Mouse (Mus musculus) MEL (cell line): ENCODE measurements around the gene Thsd7b. TPM values are rescaled to one million over a fixed set of nuclear protein-coding genes. Genes with fewer than 3 reads are reported as not detected.

ENCODE experiments used
- DNase-seq: peaks from one replicate; pipeline ENCODE4 v3.0.0; 2011; ENCODE audit warnings: low read depth, low spot score
- H3K27ac ChIP-seq: 2 replicates; pipeline ENCODE4 v1.5.1; 2012; ENCODE audit warnings: low read depth, mild to moderate bottlenecking, control low read depth, low read length, moderate library complexity; ENCODE audit not compliant: control insufficient read depth
- H3K27me3 ChIP-seq, 2 experiments: fragments of 150-350 bp in 1 of 2; sonication (generic) in 1 of 2; 2 replicates each; pipeline ENCODE4 v1.6.1; 2012; ENCODE audit warnings: low read length in 2 of 2, mild to moderate bottlenecking in 2 of 2, improper control_type of control experiment in 1 of 2, moderate library complexity in 1 of 2; ENCODE audit not compliant: insufficient read depth in 2 of 2, control insufficient read depth in 1 of 2
- H3K36me3 ChIP-seq, 2 experiments: 2 replicates each; pipeline ENCODE4 v1.6.1; 2012 to 2014; ENCODE audit warnings: low read length in 2 of 2, improper control_type of control experiment in 1 of 2, inconsistent platforms in 1 of 2, mild to moderate bottlenecking in 1 of 2; ENCODE audit not compliant: insufficient read depth in 2 of 2, control insufficient read depth in 1 of 2
- H3K4me1 ChIP-seq, 2 experiments: fragments of 150-350 bp in 1 of 2; sonication (generic) in 1 of 2; 2 replicates each; pipeline ENCODE4 v1.6.1; 2012; ENCODE audit warnings: low read length in 2 of 2, improper control_type of control experiment in 1 of 2, mild to moderate bottlenecking in 1 of 2; ENCODE audit not compliant: insufficient read depth in 2 of 2, control insufficient read depth in 1 of 2
- H3K4me3 ChIP-seq, 2 experiments: fragments of 150-350 bp in 1 of 2; sonication (generic) in 1 of 2; 2 replicates each; pipeline ENCODE4 v1.5.1; 2012; ENCODE audit warnings: low read depth in 2 of 2, low read length in 2 of 2, mild to moderate bottlenecking in 2 of 2, moderate library complexity in 2 of 2, control low read depth in 1 of 2, improper control_type of control experiment in 1 of 2; ENCODE audit not compliant: control insufficient read depth in 1 of 2, insufficient read depth in 1 of 2
- H3K79me2 ChIP-seq: 2 replicates; pipeline ENCODE4 v1.6.1; 2012; ENCODE audit warnings: mild to moderate bottlenecking, low read length, moderate library complexity; ENCODE audit not compliant: control insufficient read depth, poor library complexity, insufficient read depth
- H3K9ac ChIP-seq: 2 replicates; pipeline ENCODE4 v1.6.1; 2012; ENCODE audit warnings: low read depth, mild to moderate bottlenecking, control low read depth, low read length, moderate library complexity; ENCODE audit not compliant: control insufficient read depth, poor library complexity, severe bottlenecking
- H3K9me3 ChIP-seq: fragments of 150-350 bp; sonication (generic); replicated peaks from 2 replicates; pipeline ENCODE4 v1.6.1; 2012; ENCODE audit warnings: mild to moderate bottlenecking, low read length, improper control_type of control experiment, moderate library complexity; ENCODE audit not compliant: insufficient read depth
- BHLHE40 ChIP-seq: IDR thresholded peaks from 2 replicates; pipeline ENCODE4 v1.6.1; 2012; ENCODE audit warnings: low read depth, mild to moderate bottlenecking, inconsistent platforms, low read length, improper control_type of control experiment, borderline replicate concordance
- CHD1 ChIP-seq: IDR thresholded peaks from 2 replicates; pipeline ENCODE4 v1.6.1; 2012; ENCODE audit warnings: low read depth, mild to moderate bottlenecking, inconsistent platforms, low read length, improper control_type of control experiment
- CTCF ChIP-seq, 3 experiments: IDR thresholded peaks in 2 of 3; conservative IDR thresholded peaks in 1 of 3; 2 replicates each; pipeline ENCODE4 v1.5.1; 2011 to 2012; ENCODE audit warnings: low read length in 3 of 3, low read depth in 2 of 3, mild to moderate bottlenecking in 2 of 3, improper control_type of control experiment in 1 of 3, inconsistent platforms in 1 of 3, mixed read lengths in 1 of 3, moderate library complexity in 1 of 3; ENCODE audit not compliant: control insufficient read depth in 1 of 3, insufficient read depth in 1 of 3, poor library complexity in 1 of 3, severe bottlenecking in 1 of 3
- E2F4 ChIP-seq: IDR thresholded peaks from 2 replicates; pipeline ENCODE4 v1.6.1; 2011; ENCODE audit warnings: low read depth, low read length, improper control_type of control experiment, borderline replicate concordance
- EP300 ChIP-seq, 2 experiments: IDR thresholded peaks; 2 replicates each; pipeline ENCODE4 v1.6.1; 2011; ENCODE audit warnings: improper control_type of control experiment in 2 of 2, low read length in 2 of 2, low read depth in 1 of 2, mild to moderate bottlenecking in 1 of 2
- HCFC1 ChIP-seq: IDR thresholded peaks from 2 replicates; pipeline ENCODE4 v1.6.1; 2012; ENCODE audit warnings: low read depth, mild to moderate bottlenecking, inconsistent platforms, low read length, improper control_type of control experiment, moderate library complexity
- KAT2A ChIP-seq: conservative IDR thresholded peaks from 2 replicates; pipeline ENCODE4 v1.6.1; 2012; ENCODE audit warnings: low read depth, low read length, improper control_type of control experiment, inconsistent platforms
- MAX ChIP-seq: IDR thresholded peaks from 2 replicates; pipeline ENCODE4 v1.6.1; 2011; ENCODE audit warnings: low read length, improper control_type of control experiment
- MEF2A ChIP-seq: IDR thresholded peaks from 2 replicates; pipeline ENCODE4 v1.6.1; 2014; ENCODE audit warnings: low read depth, mild to moderate bottlenecking, inconsistent platforms, low read length, improper control_type of control experiment; ENCODE audit not compliant: poor library complexity, insufficient replicate concordance, severe bottlenecking; ENCODE audit errors: extremely low read depth
- MXI1 ChIP-seq: IDR thresholded peaks from 2 replicates; pipeline ENCODE4 v1.6.1; 2011; ENCODE audit warnings: mild to moderate bottlenecking, low read depth, low read length, improper control_type of control experiment
- NELFE ChIP-seq: IDR thresholded peaks from 2 replicates; pipeline ENCODE4 v1.6.1; 2011; ENCODE audit warnings: low read depth, low read length, improper control_type of control experiment
- POLR2A ChIP-seq, 2 experiments: IDR thresholded peaks; 2 replicates each; pipeline ENCODE4 v1.6.1; 2011 to 2012; ENCODE audit warnings: low read length in 2 of 2, mild to moderate bottlenecking in 2 of 2, control low read depth in 1 of 2, improper control_type of control experiment in 1 of 2, low read depth in 1 of 2, moderate library complexity in 1 of 2; ENCODE audit not compliant: control insufficient read depth in 1 of 2, insufficient read depth in 1 of 2, poor library complexity in 1 of 2
- POLR2AphosphoS5 ChIP-seq: IDR thresholded peaks from 2 replicates; pipeline ENCODE4 v1.6.1; 2012; ENCODE audit warnings: low read depth, borderline replicate concordance, mild to moderate bottlenecking, inconsistent platforms, low read length, moderate library complexity, mixed read lengths
- RAD21 ChIP-seq: IDR thresholded peaks from 2 replicates; pipeline ENCODE4 v1.6.1; 2011; ENCODE audit warnings: mild to moderate bottlenecking, low read depth, low read length, improper control_type of control experiment
- SMC3 ChIP-seq: IDR thresholded peaks from 2 replicates; pipeline ENCODE4 v1.6.1; 2011; ENCODE audit warnings: low read depth, low read length, improper control_type of control experiment
- TAL1 ChIP-seq: IDR thresholded peaks from 2 replicates; pipeline ENCODE4 v1.6.1; 2012; ENCODE audit warnings: mild to moderate bottlenecking, inconsistent platforms, low read length, moderate library complexity, mixed read lengths
- TBP ChIP-seq: IDR thresholded peaks from 2 replicates; pipeline ENCODE4 v1.8.0; 2011; ENCODE audit warnings: low read depth, low read length, improper control_type of control experiment
- TCF12 ChIP-seq: IDR thresholded peaks from 2 replicates; pipeline ENCODE4 v1.6.1; 2014; ENCODE audit warnings: low read depth, mild to moderate bottlenecking, inconsistent platforms, low read length, improper control_type of control experiment, moderate library complexity
- UBTF ChIP-seq: IDR thresholded peaks from 2 replicates; pipeline ENCODE4 v1.6.1; 2012; ENCODE audit warnings: low read depth, mild to moderate bottlenecking, inconsistent platforms, low read length, improper control_type of control experiment, moderate library complexity, borderline replicate concordance; ENCODE audit not compliant: insufficient read depth
- USF2 ChIP-seq, 2 experiments: IDR thresholded peaks; 2 replicates each; pipeline ENCODE4 v1.6.1; 2011 to 2012; ENCODE audit warnings: improper control_type of control experiment in 2 of 2, low read length in 2 of 2, borderline replicate concordance in 1 of 2, inconsistent platforms in 1 of 2, low read depth in 1 of 2, mild to moderate bottlenecking in 1 of 2; ENCODE audit not compliant: insufficient read depth in 1 of 2
- ZNF384 ChIP-seq: IDR thresholded peaks from 2 replicates; pipeline ENCODE4 v1.6.1; 2012; ENCODE audit warnings: low read depth, mild to moderate bottlenecking, inconsistent platforms, low read length, improper control_type of control experiment
- polyA plus RNA-seq, 2 experiments: library from polyadenylated mRNA; stranded (reverse) in 1 of 2; unstranded in 1 of 2; fragments of >175 nt in 1 of 2; fragments of >200 nt in 1 of 2; gene quantifications; 2 replicates each; pipeline versions ENCODE4 v1.2.1 to v1.2.4; 2012; ENCODE audit warnings: low replicate concordance in 2 of 2, low read depth in 1 of 2; ENCODE audit not compliant: insufficient read length in 2 of 2, insufficient read depth in 1 of 2, missing spikeins in 1 of 2
- total RNA-seq: library from RNA; depleted of rRNA; stranded (reverse); fragments of 300-350 nt; gene quantifications from 2 replicates; pipeline ENCODE4 v1.2.3, GENCODE M21; 2012

Gene Thsd7b
- total and polyA plus RNA-seq, 3 experiments, result not detected

DNA sequence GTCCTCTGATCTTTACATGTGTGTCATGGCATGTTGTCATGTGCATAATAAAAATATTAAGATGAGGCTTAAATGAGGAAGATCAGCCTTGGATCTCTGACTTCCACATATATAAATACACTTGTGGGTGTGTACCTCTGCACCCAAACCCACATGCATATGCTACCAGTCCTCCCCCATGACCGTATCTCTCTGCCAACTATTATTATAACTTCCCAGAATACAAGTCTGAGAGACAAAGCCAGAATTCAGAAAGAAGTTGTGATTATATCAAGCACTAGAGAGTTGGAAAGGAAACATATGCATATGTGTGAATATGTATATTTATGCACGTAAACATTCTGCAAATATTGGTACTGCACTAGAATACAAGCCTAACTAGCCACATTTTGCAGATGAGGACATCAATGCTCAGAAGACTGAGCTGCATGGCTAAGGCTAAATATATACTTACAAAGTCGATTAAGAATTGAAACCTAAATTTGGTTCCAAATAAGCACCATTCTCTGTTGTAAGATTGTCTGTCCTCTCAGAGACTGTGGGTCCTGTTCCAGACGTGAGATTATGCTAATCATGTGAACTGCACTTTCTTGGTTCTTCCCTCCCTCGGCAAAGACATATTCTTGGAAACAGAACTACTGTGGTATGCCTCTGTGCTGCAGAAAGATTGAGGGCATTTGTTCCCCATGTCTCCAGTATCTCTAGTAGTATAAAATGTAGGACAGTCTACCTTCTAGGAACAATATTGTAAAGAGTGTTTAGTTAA is 211.3 kb downstream of the Thsd7b start:
- Histone ChIP-seq H3K36me3 (no peaks in the 10 kb centered on the region), H3K4me3 (no peak overlapping the region), H3K79me2 (no peaks in the 10 kb centered on the region), H3K27me3 (no peaks in the 10 kb centered on the region), H3K9me3 (no peaks in the 10 kb centered on the region), H3K4me1 (no peaks in the 10 kb centered on the region), H3K9ac (no peak overlapping the region), H3K27ac (no peak overlapping the region)
- no peak for TF ChIP-seq TAL1
- no peak for TF ChIP-seq POLR2AphosphoS5
- TF ChIP-seq USF2 (IDR thresholded peaks at IDR 0.05; ENCODE audit: borderline replicate concordance in 1 of 2, insufficient read depth in 1 of 2, low read depth in 1 of 2, low read length in 2 of 2), result no peak
- no peak for TF ChIP-seq UBTF
- no peak for TF ChIP-seq TBP
- TF ChIP-seq BHLHE40, result no peak
- TF ChIP-seq NELFE, result no peak
- TF ChIP-seq MXI1, result no peak
- TF ChIP-seq TCF12, result no peak
- no peak for TF ChIP-seq HCFC1
- TF ChIP-seq SMC3, result no peak
- TF ChIP-seq MAX, result no peak
- no peak for TF ChIP-seq POLR2A (IDR thresholded peaks at IDR 0.05; ENCODE audit: control insufficient read depth in 1 of 2, insufficient read depth in 1 of 2, low read depth in 1 of 2, low read length in 2 of 2, poor library complexity in 1 of 2)
- TF ChIP-seq E2F4, result no peak
- no peak for TF ChIP-seq KAT2A
- no peak for DNase-seq

DNA sequence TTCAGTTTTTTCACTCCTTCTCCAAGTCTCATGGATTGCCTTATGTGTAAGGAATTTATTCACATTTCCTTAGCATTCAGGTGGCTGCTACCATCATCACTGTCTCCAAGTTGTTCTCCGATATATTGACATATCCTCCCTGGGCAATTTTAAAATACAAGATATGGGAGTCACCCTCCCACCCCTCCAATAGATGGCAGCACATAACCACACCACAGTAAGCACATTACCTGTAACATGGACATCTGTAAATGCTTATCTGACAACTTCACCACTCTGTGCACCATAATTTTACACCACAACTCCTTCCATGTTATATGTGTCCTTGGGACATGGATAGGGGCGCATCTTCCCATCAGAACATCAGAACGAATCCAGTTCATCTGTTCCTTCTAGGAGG is 218.0 kb downstream of the Thsd7b start:
- Histone ChIP-seq H3K27me3 (no peaks in the 10 kb centered on the region), H3K79me2 (no peaks in the 10 kb centered on the region), H3K4me3 (no peak overlapping the region), H3K4me1 (no peaks in the 10 kb centered on the region), H3K36me3 (no peaks in the 10 kb centered on the region), H3K9me3 (no peaks in the 10 kb centered on the region), H3K27ac (no peak overlapping the region), H3K9ac (no peak overlapping the region)
- DNase-seq, result peak; percentile 7
- peak; percentile 18; the same call in 1 of the 2 replicates for TF ChIP-seq SMC3
- no peak for TF ChIP-seq TAL1
- TF ChIP-seq RAD21, result peak; percentile 35
- no peak for TF ChIP-seq ZNF384
- no peak for TF ChIP-seq MXI1
- peak in 2 of 3 experiments; percentile 7 to 35; a peak in 3 of 6 replicates for TF ChIP-seq CTCF (IDR thresholded peaks at IDR 0.05 in 2 of 3, conservative IDR thresholded peaks at IDR 0.05 in 1 of 3; ENCODE audit: control insufficient read depth in 1 of 3, insufficient read depth in 1 of 3, low read depth in 2 of 3, low read length in 3 of 3, poor library complexity in 1 of 3, severe bottlenecking in 1 of 3)
- TF ChIP-seq CHD1, result no peak
- TF ChIP-seq EP300 (IDR thresholded peaks at IDR 0.05; ENCODE audit: low read depth in 1 of 2, low read length in 2 of 2), result no peak
- TF ChIP-seq MEF2A, result no peak
- no peak for TF ChIP-seq BHLHE40
